Mouse (Mus musculus) monocyte, adult 59 days (primary cell): Measurements from ENCODE around the gene Snrpa. TPM values are rescaled to one million over a fixed set of nuclear protein-coding genes. Genes with fewer than 3 reads are reported as not detected.

Experiments
- total RNA-seq, 2 experiments: library from RNA; stranded (reverse); gene quantifications; one replicate each; pipeline ENCODE4 v1.2.4; 2023

Snrpa gene
- 10 to 100 TPM; 66.3 to 74.6 TPM for total RNA-seq

DNA sequence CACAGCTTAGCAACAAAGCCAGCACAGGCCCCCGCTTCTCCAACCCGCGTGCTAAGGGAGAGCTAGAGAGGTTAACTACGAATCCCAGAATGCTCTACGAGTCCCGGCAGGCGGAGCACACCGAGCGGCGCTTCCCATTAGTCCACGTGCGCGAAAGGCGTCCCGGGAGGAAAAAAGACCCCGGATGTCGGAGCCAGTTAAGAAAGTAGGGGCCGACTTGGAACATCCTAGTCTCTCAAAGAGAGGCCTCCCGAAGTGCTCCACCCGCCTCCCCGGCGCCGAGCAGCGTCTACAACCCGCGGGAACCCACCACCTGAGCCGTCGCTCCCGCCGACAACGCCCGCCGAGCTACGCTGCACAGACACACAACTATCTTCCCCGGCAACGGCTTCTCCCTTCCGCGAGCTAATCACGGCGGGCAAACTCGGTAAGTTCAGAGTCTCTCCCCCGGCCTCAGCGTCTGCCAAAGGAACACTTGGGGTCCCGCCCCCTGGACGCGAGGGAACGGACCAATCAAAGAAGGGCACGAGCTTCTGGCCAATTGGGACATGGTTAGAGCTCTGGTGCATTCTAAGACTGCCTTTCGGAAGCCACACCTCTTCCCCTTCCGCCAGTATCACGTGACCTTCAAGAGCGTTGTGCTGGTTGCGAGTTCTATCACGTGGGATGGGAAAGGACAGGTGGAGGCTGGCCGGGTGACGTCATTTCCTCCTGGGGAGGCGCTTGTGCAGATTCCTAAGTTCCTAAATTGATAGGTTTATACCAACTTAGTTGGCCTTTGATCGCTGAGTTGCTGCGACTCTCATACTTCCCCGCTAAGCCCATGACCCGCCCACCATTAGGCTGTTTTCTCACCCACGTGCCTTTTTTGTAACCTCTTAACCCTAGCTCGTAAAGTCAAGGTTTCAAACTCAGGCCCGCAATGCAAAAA lies at the start of gene Snrpa, which contains the start of gene BC024978:
Gene Snrpa (minus strand): TSS at position 591 of the 931 bp plus-strand sequence.
Gene BC024978 (plus strand): TSS at position 101 of the 931 bp plus-strand sequence.

GRCm38 (mm10) chr7:27232781-27233281 lies 36.8 kb upstream of the Snrpa start, which contains the start of gene Coq8b:
Coq8b (plus strand) TSS chr7:27233023.

DNA sequence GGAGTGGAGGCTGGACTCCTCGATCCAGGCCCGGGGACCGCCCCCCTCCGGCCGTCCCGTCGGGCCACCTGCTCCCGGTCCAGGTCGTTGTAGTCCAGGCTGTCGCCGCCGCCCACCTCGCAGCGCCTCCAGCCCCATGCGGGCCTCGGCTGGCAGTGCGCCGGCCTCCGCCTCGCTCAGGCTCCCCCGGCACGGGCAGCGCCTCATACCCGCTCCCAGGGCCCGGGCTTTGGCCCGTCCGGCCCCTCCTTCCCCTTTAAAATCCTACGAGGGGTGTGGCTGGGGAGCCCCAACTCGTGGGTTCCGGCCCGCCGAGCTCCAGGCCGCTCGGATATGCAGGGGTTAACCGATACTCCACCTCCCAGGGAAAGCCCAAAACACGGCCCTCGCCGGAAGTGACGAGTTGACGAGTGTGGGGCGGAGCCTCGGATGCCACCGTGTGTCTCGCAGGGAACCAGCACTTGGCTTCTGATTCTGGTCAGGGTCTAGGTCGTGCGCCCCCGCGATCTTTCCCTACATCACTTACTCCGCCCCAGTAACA lies 32.3 kb upstream of the Snrpa start, which contains the start of gene Itpkc:
Gene Itpkc (minus strand): TSS at position 381 of the 541 bp plus-strand sequence.

DNA sequence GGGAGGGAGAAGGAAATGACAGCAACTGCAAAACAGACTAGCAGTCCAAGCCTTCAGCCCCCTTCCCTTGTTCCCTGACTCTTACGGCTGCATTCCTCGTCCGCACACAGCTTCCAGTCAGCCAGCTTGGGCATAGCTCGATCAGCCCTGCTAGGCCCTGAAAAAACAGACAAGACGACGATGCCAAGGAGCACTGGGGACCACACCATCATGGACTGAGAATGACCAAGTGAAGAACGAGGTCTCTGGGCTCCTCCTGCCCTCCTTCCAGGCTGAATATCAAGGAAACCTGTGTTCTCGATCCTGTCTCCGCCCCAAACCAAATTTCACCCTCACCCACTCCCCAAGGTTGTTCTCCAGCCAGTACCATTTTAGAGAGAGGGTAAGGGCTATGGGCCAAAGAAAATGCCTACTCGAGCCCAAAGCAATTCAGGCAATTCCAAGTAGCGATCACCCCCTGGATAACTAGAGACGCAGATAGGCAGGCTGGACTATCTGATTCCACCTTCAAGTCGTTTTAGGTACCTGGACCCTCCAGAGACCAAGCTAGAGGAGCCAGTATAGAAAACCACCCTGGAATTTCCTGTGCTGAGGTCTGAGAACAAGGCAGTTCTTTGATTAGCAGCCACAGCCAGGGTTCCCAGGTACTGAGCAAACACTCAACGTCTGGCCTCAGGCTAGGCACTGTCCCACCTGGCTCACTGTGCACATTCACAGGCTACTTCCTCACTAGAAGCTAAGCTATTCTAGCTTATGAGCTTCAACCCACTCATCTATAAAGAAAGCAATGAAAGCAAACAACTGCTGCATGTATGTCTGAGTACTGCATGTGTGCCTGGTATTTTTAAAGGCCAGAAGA lies 15.0 kb downstream of the Snrpa start, which contains the start of the genes Gm21983 and Mia:
Gene Gm21983 (minus strand): TSS at position 250 of the 859 bp plus-strand sequence.
Gene Mia (minus strand): TSS at position 321 of the 859 bp plus-strand sequence.

GRCm38 (mm10) chr7:27178324-27179216 lies 17.5 kb downstream of the Snrpa start, which contains the start of gene Rab4b:
Rab4b (minus strand) TSS chr7:27178896.

GRCm38 (mm10) chr7:27166614-27167474 lies 29.2 kb downstream of the Snrpa start, which contains the start of gene Egln2:
Egln2 (minus strand) TSS chr7:27166802.

GRCm38 (mm10) chr7:27153205-27153764 lies 42.8 kb downstream of the Snrpa start, which contains the start of gene Cyp2t4:
Cyp2t4 (plus strand) TSS chr7:27153714.

Other genes starting within 250 kb of the Snrpa start
- gene Cyp2a12, start 167.2 kb downstream of the Snrpa start, total RNA-seq: not detected
- under 1 TPM in 1 of 2 experiments, not detected in 1; 0.27 TPM for gene Cyp2f2, start 76.4 kb downstream of the Snrpa start, total RNA-seq
- gene Cyp2t4, start 42.6 kb downstream of the Snrpa start, total RNA-seq: not detected
- 10 to 100 TPM; 66.9 to 70.2 TPM for gene Egln2, start 29.5 kb downstream of the Snrpa start, total RNA-seq
- 10 to 100 TPM; 83.6 to 86.1 TPM for gene Rab4b, start 17.4 kb downstream of the Snrpa start, total RNA-seq
- not detected for gene Gm21983, start 15.2 kb downstream of the Snrpa start, total RNA-seq
- not detected for gene Mia, start 15.1 kb downstream of the Snrpa start, total RNA-seq
- gene BC024978, start 490 bp downstream of the Snrpa start, total RNA-seq: 10 to 100 TPM; 10.6 to 11.1 TPM
- gene Itpkc, start 32.4 kb upstream of the Snrpa start, total RNA-seq: 10 to 100 TPM; 19.3 to 20.9 TPM
- 10 to 100 TPM; 25.1 to 27.0 TPM for gene Coq8b, start 36.8 kb upstream of the Snrpa start, total RNA-seq
- 1 to 10 TPM; 3.7 to 5.2 TPM for gene Numbl, start 62.2 kb upstream of the Snrpa start, total RNA-seq
- 1 to 10 TPM; 1.6 to 1.9 TPM for gene Ltbp4, start 141.4 kb upstream of the Snrpa start, total RNA-seq
- 10 to 100 TPM; 83.7 to 87.8 TPM for gene Shkbp1, start 159.7 kb upstream of the Snrpa start, total RNA-seq
- gene Gm20479, start 161.1 kb upstream of the Snrpa start, total RNA-seq: 1 to 10 TPM; 2.3 to 4.4 TPM